ENCODE assay signal across 14 mouse cellular contexts in genomic region chr9:37242764-37243163, GRCm38 (mm10).
"Had no signal": no experiment of that assay in that cellular context is flagged by ENCODE, and none has a peak within 500 bp of the region (broad histone marks: within the 10 kb centered on the region; RNA-seq: fewer than 3 reads in every experiment).

No protein-coding gene starts in this region.

- ATAC-seq: intestine, embryonic 16.5 days; lung, postnatal 0 days had no signal

- DNase-seq: kidney, adult 18-20 months; kidney, adult 9 months; kidney, postnatal 14 days; kidney, postnatal 4 days; liver; liver, embryonic 13.5 days; lung, embryonic 14.5 days; midbrain, embryonic 14.5 days; retina, postnatal 1 day; right cerebral cortex, postnatal 25 days; spleen, adult 18-20 months; thymus, postnatal 25 days had no signal
